Mouse (Mus musculus) fibroblast of lung, adult 2 months (primary cell): ENCODE data around the gene Babam2.

Experiments used
- DNase-seq: peaks from one replicate; pipeline ENCODE4 v3.0.0-alpha.2; 2011; ENCODE audit warnings: low read depth

Gene Babam2

DNA sequence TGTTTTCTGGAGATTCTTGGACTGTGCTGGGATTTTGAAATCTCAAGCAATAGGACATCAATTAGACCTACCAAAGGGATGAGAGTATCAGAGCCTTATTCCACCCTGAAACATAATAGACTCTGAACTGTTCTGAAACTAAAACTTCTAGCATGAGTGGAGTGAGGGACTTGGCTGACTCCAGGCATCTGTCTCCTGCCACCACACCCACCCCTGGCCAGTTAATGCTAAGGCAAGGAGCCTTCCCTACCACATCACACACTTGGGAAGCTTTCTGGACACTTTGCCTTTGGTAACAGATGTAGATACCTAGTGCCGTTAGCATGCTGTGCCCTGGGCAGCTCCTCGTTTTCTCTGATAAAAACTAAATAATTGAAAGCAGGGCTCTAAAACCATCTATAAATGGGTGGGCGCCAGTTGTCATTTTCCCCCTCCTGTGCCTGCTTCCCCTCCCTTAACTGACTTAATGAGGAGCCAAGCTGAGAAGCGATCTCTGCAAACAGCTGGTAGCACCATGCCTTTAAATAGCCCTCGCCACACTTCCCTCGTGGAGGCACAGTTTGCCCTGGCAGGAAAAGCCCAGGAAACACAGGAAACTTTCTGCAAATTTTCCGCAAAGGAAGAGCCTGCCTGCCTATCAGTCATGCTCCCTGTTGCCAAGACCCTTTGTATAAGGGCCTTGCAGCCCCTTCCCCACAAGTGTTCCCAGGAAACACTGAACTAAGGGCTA, 383.2 kb downstream of the Babam2 start:
- no peak for DNase-seq

- peak; percentile 84 for DNase-seq
Measured at GRCm38 (mm10) chr5:32084401-32084804, 386.9 kb downstream of the Babam2 start.

GRCm38 (mm10) chr5:32085566-32085965, 388.1 kb downstream of the Babam2 start:
- no peak for DNase-seq

- no peak for DNase-seq
Measured at GRCm38 (mm10) chr5:32085971-32086370, 388.5 kb downstream of the Babam2 start.

- DNase-seq: no peak
Measured at GRCm38 (mm10) chr5:32086526-32087090, 389.1 kb downstream of the Babam2 start.

DNA sequence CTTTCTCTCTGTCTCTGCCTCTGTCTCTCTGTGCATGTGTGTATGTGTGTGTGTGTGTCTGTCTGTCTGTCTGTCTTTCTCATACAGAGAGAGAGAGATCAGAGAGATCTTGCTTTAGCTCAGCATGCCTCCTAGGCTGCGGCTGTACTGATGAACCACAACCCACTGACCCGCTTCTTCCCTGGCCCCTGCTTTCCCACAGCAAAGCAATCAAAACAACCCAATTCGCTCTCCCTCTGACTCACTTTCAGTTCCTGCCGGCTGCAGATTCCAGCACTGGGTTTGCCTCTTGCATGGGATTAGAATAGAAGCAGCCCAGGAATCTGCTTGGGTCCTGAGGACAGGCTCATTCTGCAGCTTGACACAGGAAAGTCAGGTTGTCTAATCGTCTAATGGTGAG, 392.0 kb downstream of the Babam2 start:
- peak; percentile 79 for DNase-seq

DNA sequence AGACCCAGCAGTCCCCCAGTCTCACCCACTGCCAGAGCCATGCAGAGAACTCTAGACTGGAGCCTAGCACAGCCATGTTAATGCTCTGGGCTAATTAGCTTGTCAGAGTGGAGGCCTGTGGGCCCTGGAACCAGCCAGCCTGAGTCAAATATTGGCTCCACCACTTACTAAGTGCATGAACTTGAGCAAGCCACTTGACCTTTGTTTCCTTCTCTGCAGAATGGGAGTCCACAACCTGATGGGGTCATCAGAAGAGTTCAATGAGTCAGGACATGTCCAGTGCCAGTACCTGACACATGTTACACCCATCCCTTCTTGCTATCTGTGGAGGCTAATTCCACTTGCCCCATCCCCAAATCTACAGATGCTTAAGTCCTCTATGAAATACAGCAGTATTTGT, 394.8 kb downstream of the Babam2 start:
- DNase-seq: no peak

- no peak for DNase-seq
Measured at GRCm38 (mm10) chr5:32098691-32099090, 401.2 kb downstream of the Babam2 start.

GRCm38 (mm10) chr5:32102484-32102883, 405.0 kb downstream of the Babam2 start:
- DNase-seq: peak; percentile 76

- no peak for DNase-seq
Measured at GRCm38 (mm10) chr5:32102971-32103431, 405.5 kb downstream of the Babam2 start.

- DNase-seq: no peak
Measured at GRCm38 (mm10) chr5:32103545-32103944, 406.1 kb downstream of the Babam2 start.

DNA sequence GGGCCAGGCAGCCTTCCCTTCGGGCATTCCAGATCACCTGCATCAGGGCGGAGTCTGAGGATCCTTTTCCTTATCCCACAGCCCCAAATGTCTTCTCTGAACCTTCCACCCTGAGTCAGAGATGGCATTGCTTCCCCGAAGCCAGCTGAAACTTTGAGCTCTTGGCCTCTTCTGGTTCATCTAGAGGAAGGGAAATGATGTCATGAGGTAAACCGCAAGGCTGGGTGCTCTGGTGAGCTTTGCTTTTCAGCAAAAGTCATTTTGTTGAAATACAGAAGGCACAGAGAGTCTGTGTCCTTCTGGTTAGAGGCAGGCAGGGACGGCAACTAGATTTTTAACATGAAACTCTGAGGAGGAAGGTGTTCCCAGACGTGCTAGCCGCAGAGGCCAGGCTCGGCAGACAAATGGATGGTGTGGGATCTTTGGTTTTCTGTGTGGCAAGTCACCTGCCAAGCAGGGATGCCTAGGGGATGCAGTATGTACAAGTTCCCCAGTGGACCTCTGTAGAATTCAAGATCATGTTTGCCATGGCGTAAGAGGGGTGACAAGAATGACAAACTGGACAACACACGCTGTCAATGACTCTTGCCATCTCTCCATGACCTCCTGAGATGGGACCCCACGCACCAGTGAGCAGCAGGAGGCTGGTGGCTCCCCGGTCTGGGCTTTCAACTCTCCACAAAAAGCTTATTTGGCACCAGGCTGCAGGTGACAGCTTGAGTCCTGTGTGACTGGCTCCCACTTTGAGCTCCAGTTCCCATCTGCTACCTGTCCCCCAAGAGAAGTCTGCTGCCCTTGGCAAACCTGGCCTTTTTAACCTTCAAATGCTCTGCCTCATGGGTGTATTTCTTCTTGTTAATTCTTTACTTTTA, 406.9 kb downstream of the Babam2 start:
- no peak for DNase-seq

DNA sequence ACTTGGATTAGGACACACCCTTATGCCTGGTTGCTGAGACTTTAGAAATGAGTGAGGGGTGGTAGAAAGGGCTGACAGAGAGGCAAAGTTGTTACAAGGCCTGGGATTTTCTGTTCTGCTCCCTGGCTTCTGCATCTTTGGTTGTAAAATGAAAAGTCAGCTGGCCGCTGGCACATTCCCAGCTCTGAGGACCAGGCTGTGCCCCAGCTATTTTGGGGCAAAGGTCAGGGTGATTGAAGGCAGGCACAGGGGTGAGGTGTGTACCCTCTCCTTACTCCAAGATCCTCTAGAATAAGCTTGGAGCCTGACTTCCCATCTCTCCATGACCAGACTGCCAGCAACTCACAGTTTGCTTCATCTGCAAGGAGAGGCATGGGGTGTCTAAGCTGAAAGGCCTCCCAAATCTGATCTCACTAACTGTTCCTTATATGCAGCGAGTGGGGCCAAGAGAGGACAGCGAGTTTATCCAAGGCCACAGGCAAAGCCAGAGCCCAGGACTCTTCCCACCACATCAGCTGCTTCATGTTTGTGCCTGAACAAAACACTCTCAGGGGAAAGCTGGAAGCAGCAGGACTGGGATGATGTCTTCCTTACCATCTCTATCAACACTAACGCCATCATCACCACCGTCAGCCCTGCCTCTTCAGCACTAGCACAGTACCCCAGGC, 409.1 kb downstream of the Babam2 start:
- no peak for DNase-seq

- no peak for DNase-seq
Measured at GRCm38 (mm10) chr5:32110651-32111050, 413.2 kb downstream of the Babam2 start.

- DNase-seq: no peak
Measured at GRCm38 (mm10) chr5:32112206-32112916, 414.9 kb downstream of the Babam2 start.

- DNase-seq: no peak
Measured at GRCm38 (mm10) chr5:32120901-32121376, 423.5 kb downstream of the Babam2 start.

GRCm38 (mm10) chr5:32121936-32122335, 424.5 kb downstream of the Babam2 start:
- no peak for DNase-seq

- no peak for DNase-seq
Measured at GRCm38 (mm10) chr5:32122363-32122762, 424.9 kb downstream of the Babam2 start.

- no peak for DNase-seq
Measured at GRCm38 (mm10) chr5:32124957-32125356, 427.5 kb downstream of the Babam2 start.

DNA sequence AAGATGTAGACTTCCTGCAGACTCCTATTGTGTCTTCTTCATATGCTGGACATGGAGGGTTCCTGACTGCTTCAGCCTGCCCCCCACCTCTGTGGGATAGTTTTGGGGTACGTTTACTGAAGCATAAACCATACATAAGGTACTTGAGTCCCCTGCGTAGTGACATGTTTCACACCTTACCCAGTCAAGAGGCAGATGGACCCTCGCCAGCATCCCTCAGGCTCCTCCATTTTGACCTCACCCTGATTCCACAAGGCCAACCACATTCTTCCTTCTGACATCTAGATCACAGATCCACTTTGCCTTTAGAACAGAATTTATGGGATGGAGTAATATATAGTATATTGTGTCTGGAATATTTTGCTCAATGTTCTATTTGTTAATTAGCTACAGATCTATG, 429.7 kb downstream of the Babam2 start:
- no peak for DNase-seq

DNA sequence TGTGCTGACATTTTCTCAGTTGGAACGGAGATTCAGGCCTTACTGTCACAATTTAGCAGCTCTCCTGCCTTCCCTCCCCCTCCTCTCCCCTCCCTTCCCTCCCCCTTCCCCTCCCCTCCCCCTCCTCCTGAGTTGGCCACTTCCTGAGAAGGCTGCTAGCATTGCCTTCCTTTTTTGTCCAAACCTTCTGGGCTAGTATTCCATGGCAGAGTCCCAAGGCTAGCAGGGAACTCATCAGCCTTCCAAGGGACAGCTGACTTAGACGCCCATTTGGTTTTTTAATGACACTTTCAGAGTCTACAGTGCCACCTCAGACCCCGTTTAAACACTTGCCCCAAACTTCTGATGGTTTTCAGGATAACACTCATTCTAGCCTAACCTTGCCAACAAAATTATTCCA, 430.4 kb downstream of the Babam2 start:
- no peak for DNase-seq
